Mouse (Mus musculus) thymus, postnatal 4 days (tissue): ENCODE data around the gene Olfr148.

Source experiments
- DNase-seq: peaks from one replicate; pipeline ENCODE4 v3.0.0; 2021

The Olfr148 gene

GRCm38 (mm10) chr9:39610355-39610754 lies at the start of gene Olfr148:
TSS of gene Olfr148 (plus strand) at chr9:39610655.
- no peak for DNase-seq

DNA sequence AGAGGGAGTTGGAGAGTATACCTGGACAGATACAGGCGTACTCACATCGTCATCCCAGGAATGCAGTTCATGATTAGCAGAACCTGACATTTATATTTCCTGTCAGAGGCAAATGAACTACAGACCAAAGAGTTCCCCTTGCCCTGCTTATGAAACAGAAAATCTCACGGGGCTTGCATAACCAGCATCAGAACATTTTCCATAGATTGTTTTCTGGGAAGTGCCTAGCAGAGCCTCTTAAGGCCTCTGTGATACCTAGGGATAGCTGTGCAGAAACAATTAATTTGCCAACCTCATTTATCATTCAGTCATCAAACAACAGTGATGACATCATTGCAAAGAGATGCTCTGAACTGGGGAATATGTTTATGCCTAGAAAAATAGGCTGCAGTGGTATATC lies 35.0 kb upstream of the Olfr148 start, which contains the start of gene Olfr959:
TSS of gene Olfr959 (minus strand) at position 101 of the 400 bp plus-strand sequence.
- DNase-seq = no peak

DNA sequence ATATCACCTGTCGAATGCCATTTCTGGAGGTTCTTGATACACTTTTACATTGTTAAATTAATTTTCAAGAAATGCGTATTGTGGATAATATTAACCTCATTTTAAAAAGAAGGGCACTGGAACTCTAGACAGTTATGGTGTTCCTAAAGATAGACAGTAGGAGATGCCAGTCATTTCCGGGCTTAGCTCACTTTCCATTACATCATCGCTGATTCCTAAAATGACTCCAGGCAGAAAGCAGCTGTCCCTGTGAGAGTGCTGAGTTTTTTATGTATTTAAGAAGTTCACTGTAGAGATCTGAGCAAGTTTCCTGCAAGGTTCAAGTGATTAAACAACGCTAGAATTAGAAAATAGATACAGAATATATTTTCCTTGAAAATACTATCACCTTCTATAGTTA lies 33.4 kb upstream of the Olfr148 start:
- DNase-seq = no peak

DNA sequence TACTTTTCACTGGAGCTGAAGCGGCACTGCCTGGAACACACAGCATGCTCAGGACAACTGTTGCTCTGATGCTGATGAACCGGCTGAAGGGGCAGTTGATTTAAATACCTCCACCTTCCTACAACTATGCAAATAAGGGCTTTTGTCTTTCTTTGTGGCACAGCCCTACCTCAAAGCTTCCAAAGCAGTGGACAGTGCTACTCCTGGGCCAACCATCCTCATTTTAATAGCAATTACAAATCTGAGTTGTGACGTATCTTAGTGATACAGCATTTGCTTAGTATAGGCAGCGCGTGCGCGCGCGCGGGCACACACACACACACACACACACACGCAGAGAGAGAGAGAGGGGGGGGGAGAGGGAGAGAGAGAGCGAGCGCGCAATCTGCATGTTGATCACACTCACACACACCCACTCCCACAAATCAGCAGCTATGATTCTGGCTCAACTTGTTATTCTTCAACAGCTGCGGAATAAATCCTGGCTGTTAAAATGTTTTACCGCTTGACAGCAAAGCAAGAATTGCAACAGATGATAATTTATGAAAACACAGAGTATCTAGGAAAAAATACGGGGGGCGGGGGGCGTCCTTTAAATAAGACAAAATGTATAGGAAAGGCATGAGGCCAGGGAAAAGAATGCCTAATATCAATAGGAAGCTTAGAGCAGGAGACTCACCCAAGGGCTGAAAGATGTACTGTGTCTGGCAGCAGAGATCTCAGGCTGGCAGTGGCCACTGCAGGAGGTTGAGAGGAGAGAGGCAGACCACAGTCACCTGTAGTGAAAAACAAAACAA lies 7.7 kb upstream of the Olfr148 start:
- no peak for DNase-seq

DNA sequence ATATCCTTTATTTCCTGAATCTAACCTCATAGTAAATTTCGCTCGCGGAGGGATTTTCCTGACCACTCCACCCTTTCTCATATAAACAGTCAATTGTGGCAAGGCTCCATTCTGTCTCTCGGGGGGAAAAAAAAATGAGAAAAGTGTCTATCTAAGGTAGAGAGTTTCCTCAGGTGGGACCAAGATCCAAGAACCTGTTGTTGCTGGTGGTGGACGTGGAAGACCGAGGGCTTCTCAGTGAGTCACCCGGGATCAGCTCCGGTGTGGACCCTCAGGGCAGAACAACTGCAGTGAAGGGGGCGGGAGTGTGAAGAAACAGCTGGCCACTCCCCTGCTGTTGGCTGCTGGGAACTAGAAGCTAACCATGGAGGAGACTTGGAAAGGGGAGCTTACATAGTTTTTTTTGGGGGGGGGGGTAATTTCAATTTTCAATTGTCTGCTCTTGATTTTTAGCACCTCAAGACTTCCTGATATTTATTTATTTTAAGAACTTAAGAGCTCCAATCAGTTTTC lies 7.1 kb upstream of the Olfr148 start:
- DNase-seq = no peak

- no peak for DNase-seq
Observed at GRCm38 (mm10) chr9:39603999-39604453, 6.4 kb upstream of the Olfr148 start, which contains the start of gene AW551984. TSS of gene AW551984 (minus strand) at chr9:39604403.

- no peak for DNase-seq
Observed at GRCm38 (mm10) chr9:39608497-39608896, 2.0 kb upstream of the Olfr148 start.

GRCm38 (mm10) chr9:39611953-39612352 lies 1.5 kb downstream of the Olfr148 start:
- no peak for DNase-seq

DNA sequence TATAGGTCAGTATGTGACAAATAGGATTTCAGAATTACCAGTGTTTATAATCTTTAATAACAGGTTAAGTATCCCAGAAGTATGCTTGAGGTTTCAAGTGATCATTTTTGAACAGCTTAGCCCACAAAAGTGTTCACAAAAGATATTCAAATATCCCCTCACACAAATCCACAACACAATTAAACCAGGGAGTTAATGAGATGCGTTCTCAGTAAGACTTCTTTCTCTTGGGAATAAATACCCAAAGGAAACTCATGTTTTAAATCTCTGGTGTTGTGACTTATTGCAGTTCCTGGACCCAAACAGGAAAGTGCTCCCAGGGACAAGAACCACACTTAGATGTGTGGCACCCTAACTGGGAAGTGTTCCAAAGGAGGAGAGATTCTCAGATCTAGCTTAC lies 10.6 kb downstream of the Olfr148 start, which contains the start of gene Olfr960:
TSS of gene Olfr960 (plus strand) at position 301 of the 400 bp plus-strand sequence.
- no peak for DNase-seq

DNA sequence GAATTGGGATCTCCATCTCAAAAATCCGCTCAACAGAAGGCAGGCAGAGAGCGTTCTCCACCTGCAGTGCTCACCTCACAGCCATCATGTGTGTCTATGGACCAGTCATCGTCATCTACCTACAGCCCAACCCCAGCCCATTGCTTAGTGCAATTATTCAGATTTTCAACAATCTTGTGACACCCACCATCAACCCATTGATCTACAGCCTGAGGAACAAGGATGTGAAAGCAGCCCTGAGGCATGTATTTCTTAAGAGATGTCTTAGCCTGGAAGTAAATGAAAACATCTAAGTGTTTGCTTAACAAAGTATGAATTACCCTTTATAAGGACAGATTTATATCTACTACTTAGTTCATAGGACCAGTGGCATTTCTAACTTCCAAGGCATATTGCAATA lies 13.3 kb downstream of the Olfr148 start:
- DNase-seq = no peak

DNA sequence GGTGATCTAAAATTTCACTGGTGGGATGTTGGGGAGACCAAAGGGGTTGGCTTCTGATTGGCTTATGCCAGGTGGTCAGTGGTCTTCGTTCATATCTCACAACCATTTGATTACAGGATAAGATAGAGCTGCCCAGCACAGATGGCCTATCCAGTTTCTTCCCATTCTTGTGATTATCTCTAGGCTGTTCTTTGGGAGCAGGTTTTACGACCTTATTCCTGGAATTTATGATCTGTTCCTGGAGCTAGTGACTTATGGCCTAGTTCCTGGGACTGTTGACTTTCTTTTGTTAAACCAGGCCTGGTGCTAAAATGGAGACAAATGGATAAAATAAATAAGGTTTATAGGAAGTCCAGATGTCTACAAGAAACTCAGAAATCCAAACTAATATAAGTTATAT lies 14.3 kb downstream of the Olfr148 start:
- DNase-seq = no peak

- DNase-seq = no peak
Observed at GRCm38 (mm10) chr9:39629069-39629468, 18.6 kb downstream of the Olfr148 start.

- no peak for DNase-seq
Observed at GRCm38 (mm10) chr9:39633913-39634594, 23.6 kb downstream of the Olfr148 start.

DNA sequence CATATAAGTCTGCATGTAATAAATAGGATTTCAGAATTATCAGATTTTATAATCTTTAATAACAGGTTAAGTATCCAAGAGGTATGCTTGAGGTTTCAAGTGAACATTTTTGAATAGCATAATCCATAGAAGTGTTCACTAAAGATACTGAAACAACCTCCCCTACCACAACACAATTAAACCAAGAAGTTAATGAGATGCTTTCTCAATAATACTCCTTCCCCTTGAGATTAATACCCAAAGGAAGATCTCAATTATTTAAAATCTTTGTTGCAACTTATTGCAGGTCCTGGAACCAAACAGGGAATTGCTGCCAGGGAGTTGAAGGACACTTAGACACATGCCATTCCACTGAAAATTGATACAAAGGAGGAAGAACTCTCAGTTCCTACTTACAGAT lies 34.3 kb downstream of the Olfr148 start, which contains the start of gene Olfr961:
TSS of gene Olfr961 (plus strand) at position 301 of the 400 bp plus-strand sequence.
- no peak for DNase-seq

DNA sequence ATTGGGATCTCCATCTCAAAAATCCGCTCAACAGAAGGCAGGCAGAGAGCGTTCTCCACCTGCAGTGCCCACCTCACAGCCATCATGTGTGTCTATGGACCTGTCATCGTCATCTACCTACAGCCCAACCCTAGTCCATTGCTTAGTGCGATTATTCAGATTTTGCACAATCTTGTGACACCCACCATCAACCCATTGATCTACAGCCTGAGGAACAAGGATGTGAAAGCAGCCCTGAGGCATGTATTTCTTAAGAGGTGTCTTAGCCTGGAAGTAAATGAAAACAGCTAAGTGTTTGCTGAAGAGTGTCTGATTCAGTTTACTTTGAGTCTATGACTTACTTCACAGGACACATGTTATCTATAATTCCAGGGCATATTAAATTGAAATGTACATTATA lies 36.9 kb downstream of the Olfr148 start:
- no peak for DNase-seq

- no peak for DNase-seq
Observed at GRCm38 (mm10) chr9:39654756-39655396, 44.4 kb downstream of the Olfr148 start.
